Mouse (Mus musculus) erythroblast, adult 5-6 weeks (primary cell): Measurements from ENCODE around the gene Slc25a27. TPM values are rescaled to one million over a fixed set of nuclear protein-coding genes. Genes with fewer than 3 reads are reported as not detected.

Source experiments
- ATAC-seq: replicated peaks from 2 replicates; pipeline ENCODE4 v1.8.0; 2016; ENCODE audit warnings: moderate number of reproducible peaks, mild to moderate bottlenecking, moderate TSS enrichment, inconsistent platforms; ENCODE audit not compliant: poor library complexity, low FRiP score, severe bottlenecking
- total RNA-seq, 2 experiments: library from RNA; stranded (forward) in 1 of 2; stranded (reverse) in 1 of 2; fragments of 150-400 nt in 1 of 2; fragments of 200-764, 138-1000 nt in 1 of 2; gene quantifications; 2 replicates each; pipeline versions ENCODE4 v1.2.3 to v1.2.4; 2015 to 2017; ENCODE audit warnings: low replicate concordance in 2 of 2

Gene Slc25a27
- total RNA-seq, 2 experiments from 2014 or later = 1.3 TPM; not detected in 1

GRCm38 (mm10) chr17:43651314-43652046 lies 15.5 kb downstream of the Slc25a27 start:
- ATAC-seq = no peak

GRCm38 (mm10) chr17:43649641-43650436 lies 17.2 kb downstream of the Slc25a27 start:
- no peak for ATAC-seq

GRCm38 (mm10) chr17:43646925-43647324 lies 20.1 kb downstream of the Slc25a27 start:
- ATAC-seq = no peak

- no peak for ATAC-seq
These were observed 21.9 kb downstream of the Slc25a27 start for GRCm38 (mm10) chr17:43645136-43645535.

- ATAC-seq = no peak
These were observed 22.6 kb downstream of the Slc25a27 start for GRCm38 (mm10) chr17:43644375-43644774.

GRCm38 (mm10) chr17:43643191-43643590 lies 23.8 kb downstream of the Slc25a27 start:
- ATAC-seq = no peak

GRCm38 (mm10) chr17:43640825-43641224 lies 26.2 kb downstream of the Slc25a27 start:
- ATAC-seq = no peak

GRCm38 (mm10) chr17:43637146-43637545 lies 29.9 kb downstream of the Slc25a27 start:
- no peak for ATAC-seq

- no peak for ATAC-seq
These were observed 36.6 kb downstream of the Slc25a27 start for GRCm38 (mm10) chr17:43630427-43630760.

- no peak for ATAC-seq
These were observed 37.3 kb downstream of the Slc25a27 start, which contains the start of gene Tdrd6 for GRCm38 (mm10) chr17:43629496-43630426. TSS of gene Tdrd6 (minus strand) at chr17:43630299.

- ATAC-seq = no peak
These were observed 38.0 kb downstream of the Slc25a27 start for GRCm38 (mm10) chr17:43629026-43629495.

- ATAC-seq = no peak
These were observed 38.8 kb downstream of the Slc25a27 start for GRCm38 (mm10) chr17:43628246-43628645.

- no peak for ATAC-seq
These were observed 44.9 kb downstream of the Slc25a27 start for GRCm38 (mm10) chr17:43622076-43622475.

GRCm38 (mm10) chr17:43619156-43619555 lies 47.9 kb downstream of the Slc25a27 start:
- no peak for ATAC-seq

GRCm38 (mm10) chr17:43612221-43612620 lies 54.8 kb downstream of the Slc25a27 start:
- ATAC-seq = no peak

- no peak for ATAC-seq
These were observed 55.4 kb downstream of the Slc25a27 start for GRCm38 (mm10) chr17:43611586-43611985.

GRCm38 (mm10) chr17:43606704-43607103 lies 60.3 kb downstream of the Slc25a27 start:
- no peak for ATAC-seq

GRCm38 (mm10) chr17:43598706-43599105 lies 68.3 kb downstream of the Slc25a27 start:
- no peak for ATAC-seq

GRCm38 (mm10) chr17:43597742-43598141 lies 69.3 kb downstream of the Slc25a27 start:
- no peak for ATAC-seq
